Mouse (Mus musculus): ENCODE measurements around the gene Nrp2.

- no peak for TF ChIP-seq POLR2A (IDR thresholded peaks at IDR 0.05; ENCODE audit: borderline replicate concordance, low read depth, low read length)
- no peak for TF ChIP-seq CTCF (IDR thresholded peaks at IDR 0.05; ENCODE audit: low read depth, low read length)
These were observed 10.1 kb downstream of the Nrp2 start for GRCm38 (mm10) chr1:62713021-62713676.

Measured in bone marrow macrophage, adult 2 months (primary cell).